In genomic region chr11:117148893-117149685, GRCm38 (mm10) we compare ENCODE assay signal across 12 mouse cellular contexts.
"Had no signal": no experiment of that assay in that cellular context is flagged by ENCODE, and none has a peak within 500 bp of the region (broad histone marks: within the 10 kb centered on the region; RNA-seq: fewer than 3 reads in every experiment).

No protein-coding gene starts in this region.

- H3K9ac ChIP-seq: limb, embryonic 12.5 days; liver, embryonic 13.5 days; liver, postnatal 0 days; lung, embryonic 15.5 days; midbrain, embryonic 13.5 days; neural tube, embryonic 12.5 days had no signal

- H3K4me3 ChIP-seq: limb, embryonic 12.5 days; liver, embryonic 13.5 days; lung, embryonic 15.5 days; midbrain, embryonic 13.5 days; neural tube, embryonic 12.5 days had no signal

- H3K4me1 ChIP-seq: limb, embryonic 12.5 days; lung, embryonic 15.5 days had no signal

- H3K27ac ChIP-seq: limb, embryonic 12.5 days; liver, embryonic 13.5 days; lung, embryonic 15.5 days; midbrain, embryonic 13.5 days; neural tube, embryonic 12.5 days had no signal

- DNase-seq: kidney, postnatal 10 days; kidney, postnatal 4 days; liver; liver, embryonic 13.5 days; liver, postnatal 0 days; lung, postnatal 14 days; right cerebral cortex, postnatal 14 days; thymus, postnatal 36 days had no signal

- H3K4me2 ChIP-seq: limb, embryonic 12.5 days; liver, embryonic 13.5 days; lung, embryonic 15.5 days; midbrain, embryonic 13.5 days; neural tube, embryonic 12.5 days had no signal

- ATAC-seq: liver, postnatal 0 days; midbrain, embryonic 13.5 days had no signal

- H3K27me3 ChIP-seq: limb, embryonic 12.5 days; liver, embryonic 13.5 days; lung, embryonic 15.5 days; midbrain, embryonic 13.5 days; neural tube, embryonic 12.5 days had no signal

- H3K9me3 ChIP-seq: limb, embryonic 12.5 days; liver, embryonic 13.5 days; lung, embryonic 15.5 days; midbrain, embryonic 13.5 days; neural tube, embryonic 12.5 days had no signal
